Mouse (Mus musculus) midbrain, embryonic 15.5 days (tissue): ENCODE data around the gene Rnf111. TPM values are rescaled to one million over a fixed set of nuclear protein-coding genes. Genes with fewer than 3 reads are reported as not detected.

ENCODE experiments used
- ATAC-seq: fragments of 200-750 bp; cut with Nextera tagmentation; replicated peaks from 2 replicates; pipeline ENCODE4 v1.8.0; 2017; ENCODE audit warnings: moderate TSS enrichment
- H3K27ac ChIP-seq: fragments of 300-500 bp; sonication (generic); 2 replicates; pipeline ENCODE4 v1.5.1; 2015; ENCODE audit warnings: mild to moderate bottlenecking, inconsistent platforms
- H3K27me3 ChIP-seq: fragments of 300-500 bp; sonication (generic); replicated peaks from 2 replicates; pipeline ENCODE4 v1.6.1; 2015; ENCODE audit warnings: inconsistent platforms
- H3K36me3 ChIP-seq: fragments of 300-500 bp; sonication (generic); replicated peaks from 2 replicates; pipeline ENCODE4 v1.6.1; 2015; ENCODE audit warnings: inconsistent platforms
- H3K4me1 ChIP-seq: fragments of 300-500 bp; sonication (generic); 2 replicates; pipeline ENCODE4 v1.6.1; 2015; ENCODE audit warnings: inconsistent platforms
- H3K4me2 ChIP-seq: fragments of 300-500 bp; sonication (generic); 2 replicates; pipeline ENCODE4 v1.6.1; 2015; ENCODE audit warnings: inconsistent platforms, mild to moderate bottlenecking, moderate library complexity
- H3K4me3 ChIP-seq: fragments of 300-500 bp; sonication (generic); 2 replicates; pipeline ENCODE4 v1.5.1; 2015; ENCODE audit warnings: mild to moderate bottlenecking, inconsistent platforms
- H3K9ac ChIP-seq: fragments of 300-500 bp; sonication (generic); 2 replicates; pipeline ENCODE4 v1.6.1; 2015; ENCODE audit warnings: mild to moderate bottlenecking, inconsistent platforms
- H3K9me3 ChIP-seq: fragments of 300-500 bp; sonication (generic); 2 replicates; pipeline ENCODE4 v1.6.1; 2016; ENCODE audit warnings: inconsistent platforms
- WGBS: fragments of 180-500 bp; shearing (Covaris S2); methylation state at CpG from one replicate; pipeline ENCODE4 v1.1.7; 2015; ENCODE audit warnings: mixed read lengths; 5-methylcytosine and 5-hydroxymethylcytosine counted together
- polyA plus RNA-seq: library from polyadenylated mRNA; unstranded; fragments of >200 nt; fragmentation: Nextera tagmentation; extraction: Ambion mirVana; gene quantifications from 2 replicates; pipeline ENCODE4 v1.2.1, GENCODE M21; 2015

The Rnf111 gene
- polyA plus RNA-seq, 1 experiment from 2014 or later: 38.3 TPM

GRCm38 (mm10) chr9:70416412-70416811 is 87.1 kb downstream of the Rnf111 start:
- no peaks in the 10 kb centered on the region; the same call in 1 of the 2 replicates for H3K36me3 ChIP-seq
- 84% methylated on average over 3 of the region's 3 CpGs for WGBS
- no peak overlapping the region for H3K9ac ChIP-seq
- H3K4me3 ChIP-seq: no peak overlapping the region
- H3K27me3 ChIP-seq: no peaks in the 10 kb centered on the region
- no peak overlapping the region for H3K4me2 ChIP-seq
- peaks cover 4% of the 10 kb centered on the region for H3K4me1 ChIP-seq
- H3K27ac ChIP-seq: no peak overlapping the region
- no peak for ATAC-seq
- no peaks in the 10 kb centered on the region for H3K9me3 ChIP-seq

- WGBS: 96% methylated on average over 7 of the region's 7 CpGs
Observed at GRCm38 (mm10) chr9:70413038-70413437, 90.5 kb downstream of the Rnf111 start.

GRCm38 (mm10) chr9:70410668-70411067 is 92.9 kb downstream of the Rnf111 start:
- Histone ChIP-seq H3K9me3 (no peaks in the 10 kb centered on the region), H3K4me1 (no peaks in the 10 kb centered on the region), H3K9ac (no peak overlapping the region), H3K27ac (no peak overlapping the region), H3K36me3 (peaks cover 5% of the 10 kb centered on the region; the same call in 1 of the 2 replicates), H3K4me2 (no peak overlapping the region), H3K4me3 (no peak overlapping the region), H3K27me3 (no peaks in the 10 kb centered on the region)
- ATAC-seq: no peak
- 91% methylated on average over 11 of the region's 11 CpGs for WGBS

More at GRCm38 (mm10) chr9:70413038-70413437, 90.5 kb downstream of the Rnf111 start:
- ATAC-seq: no peak
- Histone ChIP-seq H3K9me3 (no peaks in the 10 kb centered on the region), H3K9ac (no peak overlapping the region), H3K4me2 (no peak overlapping the region), H3K4me3 (no peak overlapping the region), H3K4me1 (no peaks in the 10 kb centered on the region), H3K36me3 (peaks cover 5% of the 10 kb centered on the region; the same call in 1 of the 2 replicates), H3K27me3 (no peaks in the 10 kb centered on the region), H3K27ac (no peak overlapping the region)

GRCm38 (mm10) chr9:70409743-70410142 is 93.8 kb downstream of the Rnf111 start:
- Histone ChIP-seq H3K4me3 (no peak overlapping the region), H3K27ac (no peak overlapping the region), H3K9ac (no peak overlapping the region), H3K9me3 (no peaks in the 10 kb centered on the region), H3K27me3 (no peaks in the 10 kb centered on the region), H3K4me2 (no peak overlapping the region), H3K36me3 (peaks cover 5% of the 10 kb centered on the region; the same call in 1 of the 2 replicates), H3K4me1 (no peaks in the 10 kb centered on the region)
- WGBS: 92% methylated on average over 8 of the region's 8 CpGs
- ATAC-seq: no peak

GRCm38 (mm10) chr9:70408791-70409190 is 94.7 kb downstream of the Rnf111 start:
- ATAC-seq: no peak
- Histone ChIP-seq H3K36me3 (peaks cover 5% of the 10 kb centered on the region; the same call in 1 of the 2 replicates), H3K4me1 (no peaks in the 10 kb centered on the region), H3K27ac (no peak overlapping the region), H3K4me2 (no peak overlapping the region), H3K27me3 (no peaks in the 10 kb centered on the region), H3K9ac (no peak overlapping the region), H3K9me3 (no peaks in the 10 kb centered on the region), H3K4me3 (no peak overlapping the region)
- WGBS: 92% methylated on average over 3 of the region's 3 CpGs

GRCm38 (mm10) chr9:70406596-70406995 is 96.9 kb downstream of the Rnf111 start:
- no peaks in the 10 kb centered on the region for H3K27me3 ChIP-seq
- WGBS: 89% methylated on average over 3 of the region's 3 CpGs
- H3K4me1 ChIP-seq: no peaks in the 10 kb centered on the region
- H3K9me3 ChIP-seq: no peaks in the 10 kb centered on the region
- H3K4me2 ChIP-seq: no peak overlapping the region
- ATAC-seq: no peak
- no peak overlapping the region for H3K9ac ChIP-seq
- H3K36me3 ChIP-seq: peaks cover 5% of the 10 kb centered on the region; the same call in 1 of the 2 replicates
- no peak overlapping the region for H3K27ac ChIP-seq
- no peak overlapping the region for H3K4me3 ChIP-seq

GRCm38 (mm10) chr9:70401937-70402539 is 101.5 kb downstream of the Rnf111 start:
- Histone ChIP-seq H3K4me3 (no peak overlapping the region), H3K9me3 (no peaks in the 10 kb centered on the region), H3K36me3 (no peaks in the 10 kb centered on the region), H3K9ac (no peak overlapping the region), H3K27ac (no peak overlapping the region), H3K4me1 (no peaks in the 10 kb centered on the region), H3K27me3 (no peaks in the 10 kb centered on the region), H3K4me2 (no peak overlapping the region)
- 80% methylated on average over 8 of the region's 8 CpGs for WGBS
- no peak for ATAC-seq

- Histone ChIP-seq H3K27me3 (no peaks in the 10 kb centered on the region), H3K9me3 (no peaks in the 10 kb centered on the region), H3K4me3 (no peak overlapping the region), H3K9ac (no peak overlapping the region), H3K4me2 (no peak overlapping the region), H3K4me1 (peaks cover 5% of the 10 kb centered on the region; the same call in 1 of the 2 replicates), H3K27ac (no peak overlapping the region), H3K36me3 (no peaks in the 10 kb centered on the region)
- ATAC-seq: no peak
- WGBS: 90% methylated on average over 2 of the region's 2 CpGs
Observed at GRCm38 (mm10) chr9:70396083-70396482, 107.4 kb downstream of the Rnf111 start.

GRCm38 (mm10) chr9:70395617-70396016 is 107.9 kb downstream of the Rnf111 start:
- WGBS: 84% methylated on average over 12 of the region's 12 CpGs
- H3K27me3 ChIP-seq: no peaks in the 10 kb centered on the region
- H3K4me3 ChIP-seq: no peak overlapping the region
- H3K27ac ChIP-seq: no peak overlapping the region
- no peak overlapping the region for H3K9ac ChIP-seq
- peaks cover 5% of the 10 kb centered on the region; the same call in 1 of the 2 replicates for H3K4me1 ChIP-seq
- no peaks in the 10 kb centered on the region for H3K9me3 ChIP-seq
- no peaks in the 10 kb centered on the region for H3K36me3 ChIP-seq
- no peak for ATAC-seq
- H3K4me2 ChIP-seq: no peak overlapping the region

GRCm38 (mm10) chr9:70392563-70392907 is 111.0 kb downstream of the Rnf111 start:
- H3K27ac ChIP-seq: no peak overlapping the region
- WGBS: 29% methylated on average over 6 of the region's 6 CpGs
- no peak overlapping the region for H3K4me3 ChIP-seq
- H3K4me1 ChIP-seq: peaks cover 5% of the 10 kb centered on the region; the same call in 1 of the 2 replicates
- no peaks in the 10 kb centered on the region for H3K27me3 ChIP-seq
- no peak overlapping the region for H3K9ac ChIP-seq
- H3K9me3 ChIP-seq: no peaks in the 10 kb centered on the region
- no peak overlapping the region for H3K4me2 ChIP-seq
- H3K36me3 ChIP-seq: no peaks in the 10 kb centered on the region
- ATAC-seq: peak; percentile 65

GRCm38 (mm10) chr9:70391660-70392562 is 111.6 kb downstream of the Rnf111 start:
- Histone ChIP-seq H3K9ac (no peak overlapping the region), H3K27me3 (no peaks in the 10 kb centered on the region), H3K4me3 (no peak overlapping the region), H3K36me3 (no peaks in the 10 kb centered on the region), H3K4me1 (peaks cover 5% of the 10 kb centered on the region; the same call in 1 of the 2 replicates), H3K9me3 (no peaks in the 10 kb centered on the region), H3K4me2 (no peak overlapping the region), H3K27ac (no peak overlapping the region)
- ATAC-seq: no peak
- 77% methylated on average over 12 of the region's 12 CpGs for WGBS

- Histone ChIP-seq H3K36me3 (no peaks in the 10 kb centered on the region), H3K4me3 (no peak overlapping the region), H3K9ac (no peak overlapping the region), H3K27ac (no peak overlapping the region), H3K27me3 (no peaks in the 10 kb centered on the region), H3K4me2 (no peak overlapping the region), H3K4me1 (peaks cover 5% of the 10 kb centered on the region; the same call in 1 of the 2 replicates), H3K9me3 (no peaks in the 10 kb centered on the region)
- no peak for ATAC-seq
- 91% methylated on average over 5 of the region's 5 CpGs for WGBS
Observed at GRCm38 (mm10) chr9:70391042-70391441, 112.5 kb downstream of the Rnf111 start.
